Mouse (Mus musculus) CH12.LX (cell line): ENCODE data around the gene Slamf8. TPM values are rescaled to one million over a fixed set of nuclear protein-coding genes. Genes with fewer than 3 reads are reported as not detected.
A peak's percentile ranks its signal among the peaks of the same experiment; 100 is the strongest.

Experiments
- DNase-seq: peaks from one replicate; pipeline ENCODE4 v3.0.0-alpha.2; 2013; ENCODE audit errors: extremely low read depth
- H3K27ac ChIP-seq: 2 replicates; pipeline ENCODE4 v1.5.1; 2012; ENCODE audit warnings: low read depth, mild to moderate bottlenecking, control low read depth, moderate library complexity; ENCODE audit not compliant: insufficient read depth
- H3K27me3 ChIP-seq: replicated peaks from 2 replicates; pipeline ENCODE3; 2012; ENCODE audit warnings: inconsistent platforms
- H3K36me3 ChIP-seq, 2 experiments: replicated peaks in 1 of 2; 2 replicates each; pipeline versions ENCODE3 to v1.6.1; 2012; ENCODE audit warnings: inconsistent platforms in 1 of 2, low read length in 1 of 2, mild to moderate bottlenecking in 1 of 2, mixed read lengths in 1 of 2, moderate library complexity in 1 of 2; ENCODE audit not compliant: control insufficient read depth in 1 of 2, insufficient read depth in 1 of 2
- H3K4me1 ChIP-seq, 2 experiments: 2 replicates each; pipeline ENCODE4 v1.6.1; 2012; ENCODE audit warnings: inconsistent platforms in 1 of 2, moderate library complexity in 1 of 2; ENCODE audit not compliant: insufficient read depth in 2 of 2, control insufficient read depth in 1 of 2
- H3K4me2 ChIP-seq: 2 replicates; pipeline ENCODE4 v1.6.1; 2012; ENCODE audit warnings: low read depth, mild to moderate bottlenecking, control low read depth; ENCODE audit not compliant: poor library complexity, insufficient read depth, severe bottlenecking
- H3K4me3 ChIP-seq, 3 experiments: fragments of 150-350 bp in 1 of 3; sonication (generic) in 1 of 3; replicated peaks in 1 of 3; 2 replicates each; pipeline versions ENCODE3 to v1.5.1; 2011 to 2012; ENCODE audit warnings: low read depth in 2 of 3, low read length in 2 of 3, mild to moderate bottlenecking in 2 of 3, moderate library complexity in 2 of 3, control low read depth in 1 of 3, improper control_type of control experiment in 1 of 3, inconsistent platforms in 1 of 3, mixed read lengths in 1 of 3; ENCODE audit not compliant: poor library complexity in 1 of 3
- H3K79me2 ChIP-seq: replicated peaks from 2 replicates; pipeline ENCODE4 v1.6.1; 2012; ENCODE audit warnings: mild to moderate bottlenecking, moderate library complexity; ENCODE audit not compliant: control insufficient read depth, poor library complexity, insufficient read depth, severe bottlenecking; ENCODE audit errors: extremely low read depth
- H3K9ac ChIP-seq: 2 replicates; pipeline ENCODE4 v1.6.1; 2012; ENCODE audit warnings: low read depth, mild to moderate bottlenecking, control low read depth, moderate library complexity; ENCODE audit not compliant: insufficient read depth
- H3K9me3 ChIP-seq: replicated peaks from 2 replicates; pipeline ENCODE3; 2012; ENCODE audit warnings: low read length, inconsistent platforms, mixed read lengths
- CTCF ChIP-seq, 2 experiments: IDR thresholded peaks in 1 of 2; conservative IDR thresholded peaks in 1 of 2; 2 replicates each; pipeline ENCODE4 v1.5.1; 2011 to 2012; ENCODE audit warnings: low read depth in 2 of 2, low read length in 2 of 2, improper control_type of control experiment in 1 of 2, inconsistent platforms in 1 of 2, mild to moderate bottlenecking in 1 of 2, moderate library complexity in 1 of 2
- ELF1 ChIP-seq: IDR thresholded peaks from 2 replicates; pipeline ENCODE4 v1.6.1; 2014; ENCODE audit warnings: low read depth, mild to moderate bottlenecking, inconsistent platforms, low read length, improper control_type of control experiment
- EP300 ChIP-seq: IDR thresholded peaks from 2 replicates; pipeline ENCODE4 v1.6.1; 2011; ENCODE audit warnings: low read length, improper control_type of control experiment
- ETS1 ChIP-seq: conservative IDR thresholded peaks from 2 replicates; pipeline ENCODE4 v1.6.1; 2012; ENCODE audit warnings: low read depth, mild to moderate bottlenecking, inconsistent platforms, low read length, improper control_type of control experiment, moderate library complexity
- GABPA ChIP-seq: IDR thresholded peaks from 2 replicates; pipeline ENCODE4 v1.6.1; 2012; ENCODE audit warnings: low read depth, low read length, improper control_type of control experiment, inconsistent platforms; ENCODE audit not compliant: insufficient replicate concordance
- IRF4 ChIP-seq: IDR thresholded peaks from 2 replicates; pipeline ENCODE4 v1.6.1; 2014; ENCODE audit warnings: low read depth, mild to moderate bottlenecking, inconsistent platforms, low read length, improper control_type of control experiment
- JUND ChIP-seq: conservative IDR thresholded peaks from 2 replicates; pipeline ENCODE4 v1.6.1; 2011; ENCODE audit warnings: low read depth, low read length, improper control_type of control experiment
- MAFK ChIP-seq: IDR thresholded peaks from 2 replicates; pipeline ENCODE4 v1.6.1; 2011; ENCODE audit warnings: low read length, improper control_type of control experiment; ENCODE audit not compliant: insufficient replicate concordance
- MAX ChIP-seq: IDR thresholded peaks from 2 replicates; pipeline ENCODE4 v1.6.1; 2011; ENCODE audit warnings: low read length, improper control_type of control experiment
- MXI1 ChIP-seq: IDR thresholded peaks from 2 replicates; pipeline ENCODE4 v1.6.1; 2011; ENCODE audit warnings: mild to moderate bottlenecking, low read depth, low read length, improper control_type of control experiment
- NELFE ChIP-seq: IDR thresholded peaks from 2 replicates; pipeline ENCODE4 v1.6.1; 2011; ENCODE audit warnings: low read depth, low read length, improper control_type of control experiment
- POLR2AphosphoS2 ChIP-seq: IDR thresholded peaks from 2 replicates; pipeline ENCODE4 v1.6.1; 2011; ENCODE audit warnings: low read depth, low read length, improper control_type of control experiment
- RAD21 ChIP-seq: IDR thresholded peaks from 2 replicates; pipeline ENCODE4 v1.6.1; 2011; ENCODE audit warnings: low read depth, mild to moderate bottlenecking, low read length, improper control_type of control experiment, moderate library complexity
- SIN3A ChIP-seq: IDR thresholded peaks from 2 replicates; pipeline ENCODE4 v1.6.1; 2012; ENCODE audit warnings: low read length, improper control_type of control experiment, inconsistent platforms
- SMC3 ChIP-seq: IDR thresholded peaks from 2 replicates; pipeline ENCODE4 v1.6.1; 2011; ENCODE audit warnings: low read depth, low read length, improper control_type of control experiment
- ZC3H11A ChIP-seq: IDR thresholded peaks from 2 replicates; pipeline ENCODE4 v1.6.1; 2012; ENCODE audit warnings: low read depth, mild to moderate bottlenecking, inconsistent platforms, low read length, improper control_type of control experiment
- dilution Hi-C: fragments of 300-500 bp; cut with MboI; formaldehyde crosslinking; loops from 2 replicates; pipeline ENCODE4 v1.14.3; 2020; ENCODE audit warnings: low sequenced_read_pairs; ENCODE audit not compliant: extremely low pct_unique_long_range_greater_than_20kb, extremely low pct_ligation_motif_present
- in situ Hi-C: fragments of 300-500 bp; cut with MboI; formaldehyde crosslinking; loops from 3 replicates; pipeline ENCODE4 v1.14.3; 2019; ENCODE audit warnings: low sequenced_read_pairs, low pct_ligation_motif_present, low pct_unique_long_range_greater_than_20kb, mixed read lengths
- polyA plus RNA-seq: library from polyadenylated mRNA; unstranded; fragments of >175 nt; gene quantifications from 2 replicates; pipeline ENCODE4 v1.2.1, GENCODE M21; 2012; ENCODE audit warnings: low read depth; ENCODE audit not compliant: insufficient read length
- total RNA-seq, 2 experiments: library from RNA; depleted of rRNA; stranded (reverse); fragments of 300-350 nt in 1 of 2; fragments of >200 nt in 1 of 2; gene quantifications; 2 replicates each; pipeline ENCODE4 v1.2.3; 2012 to 2014

Slamf8 gene
- total and polyA plus RNA-seq, 3 experiments: 0.30 to 1.8 (median 1.1) TPM

DNA sequence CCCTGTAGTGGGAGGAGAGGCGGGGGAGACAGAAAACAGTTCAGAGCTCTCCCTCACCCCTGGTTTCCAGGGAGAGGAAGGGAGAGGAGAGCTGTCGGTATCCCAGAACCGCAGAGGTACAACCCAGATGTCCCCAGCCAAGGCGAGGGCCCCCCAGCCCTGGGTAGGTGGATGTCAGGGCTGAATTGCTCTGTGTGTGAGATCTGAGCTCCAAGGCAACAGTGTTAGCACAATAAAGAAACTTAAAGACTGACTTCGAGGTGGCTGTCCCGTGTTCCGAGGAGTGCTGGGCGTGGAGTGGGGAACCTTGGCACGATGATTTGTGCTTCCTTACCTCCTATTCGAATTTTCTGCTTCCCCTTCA, 26.9 kb downstream of the Slamf8 start:
- in situ Hi-C loops: no loop called here
- H3K4me2 ChIP-seq: peak overlapping the region; percentile 85; the same call in 1 of the 2 replicates
- H3K9me3 ChIP-seq: no peaks in the 10 kb centered on the region
- peak overlapping the region in 1 of 3 experiments; percentile 48 for H3K4me3 ChIP-seq
- TF ChIP-seq POLR2AphosphoS2 (no peak), ETS1 (no peak), MAFK (no peak), CTCF (conservative IDR thresholded peaks at IDR 0.05 in 1 of 2, IDR thresholded peaks at IDR 0.05 in 1 of 2; ENCODE audit: low read depth in 2 of 2, low read length in 2 of 2) (0 out of 4 replicates have a peak, but pooled peaks of 1 of the 2 experiments have one; percentile 17), JUND (no peak)
- TF ChIP-seq, all 38 proteins: peak for 1
- H3K27me3 ChIP-seq: peaks cover 81% of the 10 kb centered on the region
- H3K79me2 ChIP-seq: no peaks in the 10 kb centered on the region
- no peak overlapping the region for H3K27ac ChIP-seq
- H3K36me3 ChIP-seq: no peaks in the 10 kb centered on the region
- H3K4me1 ChIP-seq: peaks cover 0 to 14% of the 10 kb centered on the region in 2 experiments; a peak in 2 of 4 replicates
- no peak overlapping the region for H3K9ac ChIP-seq
- DNase-seq: no peak
- dilution Hi-C loops: no loop called here

DNA sequence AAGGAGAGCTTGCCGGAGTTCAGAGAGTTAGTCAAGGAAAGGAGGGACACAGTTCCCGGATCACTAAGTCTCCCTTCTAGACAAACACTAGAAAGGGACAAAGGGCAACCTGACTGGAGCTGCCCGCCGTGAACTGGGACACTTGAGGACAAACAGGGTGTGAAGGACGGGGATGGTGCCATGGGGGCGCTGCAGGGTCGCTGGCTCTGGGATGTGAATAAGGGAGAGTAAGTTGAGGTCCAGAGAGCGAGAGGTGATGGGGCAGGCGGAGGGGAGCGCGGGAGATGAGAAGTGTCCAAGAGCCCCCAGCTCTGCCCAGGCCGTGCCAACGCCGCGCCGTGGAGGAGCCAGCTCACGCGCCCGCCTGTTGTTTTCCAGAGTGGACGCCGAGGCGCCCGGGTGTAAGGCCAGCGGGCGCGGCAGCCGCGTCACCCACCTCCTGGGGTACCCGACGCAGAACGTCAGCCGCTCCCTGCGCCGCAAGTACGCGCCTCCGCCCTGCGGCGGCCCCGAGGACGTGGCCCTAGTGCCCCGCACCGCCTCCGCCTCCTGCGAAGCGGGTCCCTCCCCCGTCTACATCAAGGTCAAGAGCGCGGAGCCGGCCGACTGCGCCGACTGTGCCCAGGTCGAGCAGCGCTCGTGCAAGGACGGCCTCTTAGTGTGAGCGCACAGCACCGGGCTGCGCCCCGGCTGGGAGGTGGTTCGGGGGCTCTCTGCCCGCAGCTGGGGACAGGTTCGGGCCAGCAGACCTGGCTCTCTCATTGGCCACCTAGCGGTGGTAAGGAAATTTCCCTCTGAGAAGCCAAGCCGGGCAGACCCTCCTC, 27.5 kb downstream of the Slamf8 start:
- peak overlapping the region; percentile 85 for H3K4me2 ChIP-seq
- H3K79me2 ChIP-seq: no peaks in the 10 kb centered on the region
- TF ChIP-seq RAD21 (peak; percentile 34), MXI1 (no peak), CTCF (conservative IDR thresholded peaks at IDR 0.05 in 1 of 2, IDR thresholded peaks at IDR 0.05 in 1 of 2; ENCODE audit: low read depth in 2 of 2, low read length in 2 of 2) (peak in 1 of 2 experiments; percentile 69; a peak in 2 of 4 replicates), SIN3A (0 out of 2 replicates have a peak, but pooled peaks have one; percentile 33), EP300 (no peak), SMC3 (peak; percentile 66)
- TF ChIP-seq, all 38 proteins: peak for 4
- in situ Hi-C loops (no loop called here), dilution Hi-C loops (no loop called here)
- no peaks in the 10 kb centered on the region for H3K9me3 ChIP-seq
- 0 out of 2 replicates have a peak overlapping the region, but pooled peaks have one; percentile 0 for H3K9ac ChIP-seq
- no peak overlapping the region for H3K27ac ChIP-seq
- H3K36me3 ChIP-seq: no peaks in the 10 kb centered on the region
- H3K4me3 ChIP-seq: peak overlapping the region; percentile 18 to 55 (median 48)
- peaks cover 0 to 17% of the 10 kb centered on the region in 2 experiments; a peak in 2 of 4 replicates for H3K4me1 ChIP-seq
- peak; percentile 41 for DNase-seq
- peaks cover 82% of the 10 kb centered on the region for H3K27me3 ChIP-seq

DNA sequence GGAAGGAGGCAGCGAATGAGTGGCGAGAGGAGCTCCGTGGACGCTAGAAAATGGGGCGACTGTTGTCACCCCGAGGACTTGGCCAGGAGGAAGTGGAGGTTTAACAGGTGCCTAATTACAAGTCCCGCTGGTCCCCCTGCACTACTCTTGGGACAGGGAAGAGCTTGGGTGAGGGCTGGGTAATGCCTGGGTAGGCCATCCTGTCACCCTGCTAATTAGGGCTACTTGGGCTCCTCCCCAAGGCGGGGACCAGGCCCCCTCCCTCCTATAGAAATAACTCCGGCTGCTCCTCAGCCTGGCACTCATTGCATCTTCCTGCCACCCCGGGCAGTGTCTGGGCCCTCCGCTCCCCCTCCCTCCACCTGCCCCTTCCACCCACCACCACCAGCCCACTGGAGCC, 34.7 kb downstream of the Slamf8 start, which contains the start of gene Vsig8:
Gene Vsig8, plus strand, starts transcription at position 301 of the 400 bp plus-strand sequence.
- no peak within 1 kb of the TSS for H3K4me3 ChIP-seq

More for the DNA sequence above, 34.7 kb downstream of the Slamf8 start, which contains the start of gene Vsig8:
- Histone ChIP-seq H3K27ac (no peak within 1 kb of the TSS), H3K27me3 (peaks cover 42% of the 10 kb centered on the region), H3K36me3 (no peaks in the 10 kb centered on the region), H3K4me2 (no peak within 1 kb of the TSS), H3K9me3 (no peaks in the 10 kb centered on the region), H3K4me1 (peaks cover 0 to 16% of the 10 kb centered on the region in 2 experiments; a peak in 2 of 4 replicates), H3K9ac (no peak within 1 kb of the TSS), H3K79me2 (no peaks in the 10 kb centered on the region)
- no peak for DNase-seq
- in situ Hi-C loops: no loop called here
- no peak for TF ChIP-seq IRF4
- no peak for TF ChIP-seq MAX
- no peak for TF ChIP-seq ELF1
- no peak for TF ChIP-seq ETS1
- no peak for TF ChIP-seq ZC3H11A
- no peak for TF ChIP-seq CTCF (conservative IDR thresholded peaks at IDR 0.05 in 1 of 2, IDR thresholded peaks at IDR 0.05 in 1 of 2; ENCODE audit: low read depth in 2 of 2, low read length in 2 of 2)
- no peak for TF ChIP-seq NELFE
- TF ChIP-seq GABPA: no peak
- dilution Hi-C loops: no loop called here
